In genomic region chr7:7130491-7131124, GRCm38 (mm10) we compare ENCODE assay signal across 6 mouse cellular contexts. TPM values are rescaled to one million over a fixed set of nuclear protein-coding genes. Genes with fewer than 3 reads are reported as not detected.
DNase-seq lines count a peak whose midpoint lies in the region; ATAC-seq and TF ChIP-seq lines count a peak whose summit lies in the region.
"Not testable (repeated sequence)": the region's sequence is repeated elsewhere in the genome, so short reads cannot be mapped to it uniquely, and the experiment has no call there.

No protein-coding gene starts in this region.

- H3K27me3 ChIP-seq in ES-Bruce4 (ENCODE audit: control insufficient read depth, insufficient read depth, low read length, poor library complexity, severe bottlenecking); small intestine, adult 2 months (ENCODE audit: control insufficient read depth, insufficient read depth, low read length): not testable (repeated sequence)

- not testable (repeated sequence) for H3K9ac ChIP-seq in ES-Bruce4 (ENCODE audit: low read depth, poor library complexity, severe bottlenecking)

- WGBS in small intestine, adult 2 months = 93% methylated on average over 15 of the region's 15 CpGs

- H3K27ac ChIP-seq in ES-Bruce4 (ENCODE audit: insufficient read depth, low read length) = not testable (repeated sequence)
- H3K27ac ChIP-seq in small intestine, adult 2 months (ENCODE audit: insufficient read depth, low read depth, low read length) = peak overlapping the region; percentile 67; the same call in 1 of the 2 replicates

- H3K9me3 ChIP-seq in ES-Bruce4 (replicated peaks; ENCODE audit: control insufficient read depth, insufficient read depth, low read length, poor library complexity, severe bottlenecking) = not testable (repeated sequence)

- DNase-seq in CD4-positive, CD25-positive, alpha-beta regulatory T cell, adult 2 months (ENCODE audit: low read depth, low spot score) = peak; percentile 16
- DNase-seq in MEL-GATA-1-ER (ENCODE audit: extremely low read depth, low read depth) = peak; percentile 40

- not testable (repeated sequence) for TF ChIP-seq POLR2A in ES-Bruce4 (IDR thresholded peaks at IDR 0.05; ENCODE audit: insufficient read depth, low read length); small intestine, adult 2 months (IDR thresholded peaks at IDR 0.05; ENCODE audit: low read depth, low read length)

- not testable (repeated sequence) for H3K4me1 ChIP-seq in ES-Bruce4 (ENCODE audit: control insufficient read depth, insufficient read depth, low read length); small intestine, adult 2 months (ENCODE audit: control insufficient read depth, insufficient read depth, insufficient read length, low read length)

- not testable (repeated sequence) for TF ChIP-seq CTCF in ES-Bruce4 (IDR thresholded peaks at IDR 0.05; ENCODE audit: low read depth, low read length); small intestine, adult 2 months (IDR thresholded peaks at IDR 0.05; ENCODE audit: extremely low read depth, insufficient read length, insufficient replicate concordance, low read depth, low read length)

- TF ChIP-seq EP300 in ES-Bruce4 (IDR thresholded peaks at IDR 0.05; ENCODE audit: insufficient read depth, low read depth, low read length) = not testable (repeated sequence)

- not testable (repeated sequence) for H3K36me3 ChIP-seq in ES-Bruce4 (ENCODE audit: control insufficient read depth, insufficient read depth, low read length, poor library complexity, severe bottlenecking); small intestine, adult 2 months (ENCODE audit: control insufficient read depth, insufficient read depth, low read length)

- ATAC-seq in activated CD4-positive, CD25-positive, alpha-beta regulatory T cell, adult 4 months = peak; percentile 59
- ATAC-seq in inflammation-experienced regulatory T-cells, adult 6 months = peak; percentile 71

- H3K4me3 ChIP-seq in ES-Bruce4 (ENCODE audit: low read depth, low read length) = peak overlapping the region; percentile 47; the same call in 1 of the 2 replicates
- H3K4me3 ChIP-seq in small intestine, adult 2 months (ENCODE audit: low read depth, low read length) = peak overlapping the region; percentile 55

RNA-seq across cellular contexts. Expression of gene Zfp773, which starts 5.9 kb away (rescaled TPM):
- 1.9 and 2.2 TPM in 2 replicates for polyA plus RNA-seq in ES-Bruce4 (2011; ENCODE audit: insufficient read depth, insufficient read length, low read depth, missing spikeins)
- polyA plus RNA-seq in activated CD4-positive, CD25-positive, alpha-beta regulatory T cell, adult 4 months (2017; shearing (Covaris generic)) = 1 to 10 TPM; 8.9 to 9.6 TPM
- 10 to 100 TPM in 2 of 3 experiments, 1 to 10 TPM in 1; 7.6 to 19.3 (median 14.2) TPM for polyA plus RNA-seq in inflammation-experienced regulatory T-cells, adult 6 months (2017; shearing (Covaris generic))
- 0.03 and 0.33 TPM in 2 replicates for polyA plus RNA-seq in small intestine, adult 2 months (2012; rRNA removed)

RNA-seq across cellular contexts. Expression of gene Zfp954, which starts 9.3 kb away (rescaled TPM):
- 7.3 and 8.2 TPM in 2 replicates for polyA plus RNA-seq in ES-Bruce4 (2011; ENCODE audit: insufficient read depth, insufficient read length, low read depth, missing spikeins)
- 10 to 100 TPM; 23.4 to 23.7 TPM for polyA plus RNA-seq in activated CD4-positive, CD25-positive, alpha-beta regulatory T cell, adult 4 months (2017; shearing (Covaris generic))
- polyA plus RNA-seq in inflammation-experienced regulatory T-cells, adult 6 months (2017; shearing (Covaris generic)) = 10 to 100 TPM; 24.7 to 37.2 (median 30.6) TPM
- 4.9 and 8.5 TPM in 2 replicates for polyA plus RNA-seq in small intestine, adult 2 months (2012; rRNA removed)

RNA-seq across cellular contexts. Expression of gene Zfp418, which starts 40.5 kb away (rescaled TPM):
- 6.5 and 7.4 TPM in 2 replicates for polyA plus RNA-seq in ES-Bruce4 (2011; ENCODE audit: insufficient read depth, insufficient read length, low read depth, missing spikeins)
- 1 to 10 TPM; 2.4 to 2.6 TPM for polyA plus RNA-seq in activated CD4-positive, CD25-positive, alpha-beta regulatory T cell, adult 4 months (2017; shearing (Covaris generic))
- polyA plus RNA-seq in inflammation-experienced regulatory T-cells, adult 6 months (2017; shearing (Covaris generic)) = 1 to 10 TPM; 2.6 to 4.9 (median 3.1) TPM
- polyA plus RNA-seq in small intestine, adult 2 months (2012; rRNA removed) = 0.19 and 0.37 TPM in 2 replicates
